Mouse (Mus musculus) CH12.LX (cell line): ENCODE results near the gene P2ry12. TPM values are rescaled to one million over a fixed set of nuclear protein-coding genes. Genes with fewer than 3 reads are reported as not detected.

ENCODE experiments used
- DNase-seq: peaks from one replicate; pipeline ENCODE4 v3.0.0-alpha.2; 2013; ENCODE audit errors: extremely low read depth
- H3K27ac ChIP-seq: 2 replicates; pipeline ENCODE4 v1.5.1; 2012; ENCODE audit warnings: low read depth, mild to moderate bottlenecking, control low read depth, moderate library complexity; ENCODE audit not compliant: insufficient read depth
- H3K27me3 ChIP-seq: replicated peaks from 2 replicates; pipeline ENCODE3; 2012; ENCODE audit warnings: inconsistent platforms
- H3K36me3 ChIP-seq, 2 experiments: replicated peaks in 1 of 2; 2 replicates each; pipeline versions ENCODE3 to v1.6.1; 2012; ENCODE audit warnings: inconsistent platforms in 1 of 2, low read length in 1 of 2, mild to moderate bottlenecking in 1 of 2, mixed read lengths in 1 of 2, moderate library complexity in 1 of 2; ENCODE audit not compliant: control insufficient read depth in 1 of 2, insufficient read depth in 1 of 2
- H3K4me1 ChIP-seq, 2 experiments: 2 replicates each; pipeline ENCODE4 v1.6.1; 2012; ENCODE audit warnings: inconsistent platforms in 1 of 2, moderate library complexity in 1 of 2; ENCODE audit not compliant: insufficient read depth in 2 of 2, control insufficient read depth in 1 of 2
- H3K4me2 ChIP-seq: 2 replicates; pipeline ENCODE4 v1.6.1; 2012; ENCODE audit warnings: low read depth, mild to moderate bottlenecking, control low read depth; ENCODE audit not compliant: poor library complexity, insufficient read depth, severe bottlenecking
- H3K4me3 ChIP-seq, 3 experiments: fragments of 150-350 bp in 1 of 3; sonication (generic) in 1 of 3; replicated peaks in 1 of 3; 2 replicates each; pipeline versions ENCODE3 to v1.5.1; 2011 to 2012; ENCODE audit warnings: low read depth in 2 of 3, low read length in 2 of 3, mild to moderate bottlenecking in 2 of 3, moderate library complexity in 2 of 3, control low read depth in 1 of 3, improper control_type of control experiment in 1 of 3, inconsistent platforms in 1 of 3, mixed read lengths in 1 of 3; ENCODE audit not compliant: poor library complexity in 1 of 3
- H3K79me2 ChIP-seq: replicated peaks from 2 replicates; pipeline ENCODE4 v1.6.1; 2012; ENCODE audit warnings: mild to moderate bottlenecking, moderate library complexity; ENCODE audit not compliant: control insufficient read depth, poor library complexity, insufficient read depth, severe bottlenecking; ENCODE audit errors: extremely low read depth
- H3K9ac ChIP-seq: 2 replicates; pipeline ENCODE4 v1.6.1; 2012; ENCODE audit warnings: low read depth, mild to moderate bottlenecking, control low read depth, moderate library complexity; ENCODE audit not compliant: insufficient read depth
- H3K9me3 ChIP-seq: replicated peaks from 2 replicates; pipeline ENCODE3; 2012; ENCODE audit warnings: low read length, inconsistent platforms, mixed read lengths
- BHLHE40 ChIP-seq: IDR thresholded peaks from 2 replicates; pipeline ENCODE4 v1.6.1; 2011; ENCODE audit warnings: mild to moderate bottlenecking, low read depth, low read length, improper control_type of control experiment
- CHD1 ChIP-seq: IDR thresholded peaks from 2 replicates; pipeline ENCODE4 v1.6.1; 2012; ENCODE audit warnings: low read depth, low read length, improper control_type of control experiment, inconsistent platforms
- CTCF ChIP-seq, 2 experiments: IDR thresholded peaks in 1 of 2; conservative IDR thresholded peaks in 1 of 2; 2 replicates each; pipeline ENCODE4 v1.5.1; 2011 to 2012; ENCODE audit warnings: low read depth in 2 of 2, low read length in 2 of 2, improper control_type of control experiment in 1 of 2, inconsistent platforms in 1 of 2, mild to moderate bottlenecking in 1 of 2, moderate library complexity in 1 of 2
- EP300 ChIP-seq: IDR thresholded peaks from 2 replicates; pipeline ENCODE4 v1.6.1; 2011; ENCODE audit warnings: low read length, improper control_type of control experiment
- ETS1 ChIP-seq: conservative IDR thresholded peaks from 2 replicates; pipeline ENCODE4 v1.6.1; 2012; ENCODE audit warnings: low read depth, mild to moderate bottlenecking, inconsistent platforms, low read length, improper control_type of control experiment, moderate library complexity
- GABPA ChIP-seq: IDR thresholded peaks from 2 replicates; pipeline ENCODE4 v1.6.1; 2012; ENCODE audit warnings: low read depth, low read length, improper control_type of control experiment, inconsistent platforms; ENCODE audit not compliant: insufficient replicate concordance
- IRF4 ChIP-seq: IDR thresholded peaks from 2 replicates; pipeline ENCODE4 v1.6.1; 2014; ENCODE audit warnings: low read depth, mild to moderate bottlenecking, inconsistent platforms, low read length, improper control_type of control experiment
- JUN ChIP-seq: IDR thresholded peaks from 2 replicates; pipeline ENCODE4 v1.6.1; 2011; ENCODE audit warnings: low read depth, mild to moderate bottlenecking, low read length, improper control_type of control experiment, moderate library complexity; ENCODE audit not compliant: insufficient read depth
- JUND ChIP-seq: conservative IDR thresholded peaks from 2 replicates; pipeline ENCODE4 v1.6.1; 2011; ENCODE audit warnings: low read depth, low read length, improper control_type of control experiment
- KAT2A ChIP-seq: IDR thresholded peaks from 2 replicates; pipeline ENCODE4 v1.6.1; 2012; ENCODE audit warnings: low read length, improper control_type of control experiment, inconsistent platforms; ENCODE audit not compliant: insufficient replicate concordance
- MAX ChIP-seq: IDR thresholded peaks from 2 replicates; pipeline ENCODE4 v1.6.1; 2011; ENCODE audit warnings: low read length, improper control_type of control experiment
- MAZ ChIP-seq: IDR thresholded peaks from 2 replicates; pipeline ENCODE4 v1.6.1; 2012; ENCODE audit warnings: low read depth, mild to moderate bottlenecking, inconsistent platforms, low read length, improper control_type of control experiment, moderate library complexity
- MEF2A ChIP-seq: IDR thresholded peaks from 2 replicates; pipeline ENCODE4 v1.6.1; 2014; ENCODE audit warnings: low read depth, mild to moderate bottlenecking, inconsistent platforms, low read length, improper control_type of control experiment, borderline replicate concordance
- MXI1 ChIP-seq: IDR thresholded peaks from 2 replicates; pipeline ENCODE4 v1.6.1; 2011; ENCODE audit warnings: mild to moderate bottlenecking, low read depth, low read length, improper control_type of control experiment
- MYC ChIP-seq: IDR thresholded peaks from 2 replicates; pipeline ENCODE4 v1.6.1; 2011; ENCODE audit warnings: low read depth, mild to moderate bottlenecking, improper control_type of control experiment, low read length
- NELFE ChIP-seq: IDR thresholded peaks from 2 replicates; pipeline ENCODE4 v1.6.1; 2011; ENCODE audit warnings: low read depth, low read length, improper control_type of control experiment
- PAX5 ChIP-seq: IDR thresholded peaks from 2 replicates; pipeline ENCODE4 v1.6.1; 2012; ENCODE audit warnings: low read length, inconsistent platforms, mixed read lengths
- POLR2AphosphoS2 ChIP-seq: IDR thresholded peaks from 2 replicates; pipeline ENCODE4 v1.6.1; 2011; ENCODE audit warnings: low read depth, low read length, improper control_type of control experiment
- RCOR1 ChIP-seq: conservative IDR thresholded peaks from 2 replicates; pipeline ENCODE4 v1.6.1; 2012; ENCODE audit warnings: low read depth, mild to moderate bottlenecking, inconsistent platforms, low read length, improper control_type of control experiment
- SIN3A ChIP-seq: IDR thresholded peaks from 2 replicates; pipeline ENCODE4 v1.6.1; 2012; ENCODE audit warnings: low read length, improper control_type of control experiment, inconsistent platforms
- SMC3 ChIP-seq: IDR thresholded peaks from 2 replicates; pipeline ENCODE4 v1.6.1; 2011; ENCODE audit warnings: low read depth, low read length, improper control_type of control experiment
- TBP ChIP-seq: conservative IDR thresholded peaks from 2 replicates; pipeline ENCODE4 v1.6.1; 2011; ENCODE audit warnings: low read depth, low read length, improper control_type of control experiment
- TCF12 ChIP-seq: IDR thresholded peaks from 2 replicates; pipeline ENCODE4 v1.6.1; 2014; ENCODE audit warnings: low read depth, mild to moderate bottlenecking, inconsistent platforms, low read length, improper control_type of control experiment
- USF2 ChIP-seq: conservative IDR thresholded peaks from 2 replicates; pipeline ENCODE4 v1.6.1; 2011; ENCODE audit warnings: low read depth, low read length, improper control_type of control experiment
- ZC3H11A ChIP-seq: IDR thresholded peaks from 2 replicates; pipeline ENCODE4 v1.6.1; 2012; ENCODE audit warnings: low read depth, mild to moderate bottlenecking, inconsistent platforms, low read length, improper control_type of control experiment
- ZNF384 ChIP-seq: IDR thresholded peaks from 2 replicates; pipeline ENCODE4 v1.6.1; 2012; ENCODE audit warnings: low read depth, low read length, improper control_type of control experiment, inconsistent platforms
- dilution Hi-C: fragments of 300-500 bp; cut with MboI; formaldehyde crosslinking; loops from 2 replicates; pipeline ENCODE4 v1.14.3; 2020; ENCODE audit warnings: low sequenced_read_pairs; ENCODE audit not compliant: extremely low pct_unique_long_range_greater_than_20kb, extremely low pct_ligation_motif_present
- in situ Hi-C: fragments of 300-500 bp; cut with MboI; formaldehyde crosslinking; loops from 3 replicates; pipeline ENCODE4 v1.14.3; 2019; ENCODE audit warnings: low sequenced_read_pairs, low pct_ligation_motif_present, low pct_unique_long_range_greater_than_20kb, mixed read lengths
- polyA plus RNA-seq: library from polyadenylated mRNA; unstranded; fragments of >175 nt; gene quantifications from 2 replicates; pipeline ENCODE4 v1.2.1, GENCODE M21; 2012; ENCODE audit warnings: low read depth; ENCODE audit not compliant: insufficient read length
- total RNA-seq, 2 experiments: library from RNA; depleted of rRNA; stranded (reverse); fragments of 300-350 nt in 1 of 2; fragments of >200 nt in 1 of 2; gene quantifications; 2 replicates each; pipeline ENCODE4 v1.2.3; 2012 to 2014

Gene P2ry12
- total and polyA plus RNA-seq, 3 experiments: 0.30 to 0.97 (median 0.33) TPM

GRCm38 (mm10) chr3:59304944-59305343 lies 42.3 kb upstream of the P2ry12 start:
- H3K9me3 ChIP-seq: no peaks in the 10 kb centered on the region
- TF ChIP-seq MXI1 (no peak), NELFE (no peak), ZC3H11A (no peak)
- TF ChIP-seq, all 38 proteins: peak for 0
- Histone ChIP-seq H3K79me2 (no peaks in the 10 kb centered on the region), H3K4me3 (no peak overlapping the region), H3K4me2 (no peak overlapping the region), H3K4me1 (no peaks in the 10 kb centered on the region), H3K36me3 (peaks cover 0 to 2% of the 10 kb centered on the region in 2 experiments), H3K9ac (no peak overlapping the region), H3K27me3 (no peaks in the 10 kb centered on the region), H3K27ac (no peak overlapping the region)
- dilution Hi-C loops (no loop called here), in situ Hi-C loops (no loop called here)
- no peak for DNase-seq

- H3K4me1 ChIP-seq: peaks cover 4 to 15% of the 10 kb centered on the region in 2 experiments
- no peaks in the 10 kb centered on the region for H3K27me3 ChIP-seq
- DNase-seq: no peak
- TF ChIP-seq POLR2AphosphoS2 (no peak), USF2 (no peak), TBP (no peak), SMC3 (peak; percentile 24; the same call in 1 of the 2 replicates), KAT2A (no peak), CTCF (conservative IDR thresholded peaks at IDR 0.05 in 1 of 2, IDR thresholded peaks at IDR 0.05 in 1 of 2; ENCODE audit: low read depth in 2 of 2, low read length in 2 of 2) (peak in 1 of 2 experiments; percentile 23; a peak in 1 of 4 replicates), IRF4 (no peak), SIN3A (no peak), MAZ (no peak)
- H3K27ac ChIP-seq: no peak overlapping the region
- dilution Hi-C loops: no loop called here
- H3K79me2 ChIP-seq: no peaks in the 10 kb centered on the region
- H3K36me3 ChIP-seq: peaks cover 0 to 1% of the 10 kb centered on the region in 2 experiments
- no peak overlapping the region for H3K4me3 ChIP-seq
- H3K9me3 ChIP-seq: no peaks in the 10 kb centered on the region
- no peak overlapping the region for H3K9ac ChIP-seq
- H3K4me2 ChIP-seq: no peak overlapping the region
- in situ Hi-C loops: no loop called here
Measured at GRCm38 (mm10) chr3:59297653-59298052, 35.0 kb upstream of the P2ry12 start.

DNA sequence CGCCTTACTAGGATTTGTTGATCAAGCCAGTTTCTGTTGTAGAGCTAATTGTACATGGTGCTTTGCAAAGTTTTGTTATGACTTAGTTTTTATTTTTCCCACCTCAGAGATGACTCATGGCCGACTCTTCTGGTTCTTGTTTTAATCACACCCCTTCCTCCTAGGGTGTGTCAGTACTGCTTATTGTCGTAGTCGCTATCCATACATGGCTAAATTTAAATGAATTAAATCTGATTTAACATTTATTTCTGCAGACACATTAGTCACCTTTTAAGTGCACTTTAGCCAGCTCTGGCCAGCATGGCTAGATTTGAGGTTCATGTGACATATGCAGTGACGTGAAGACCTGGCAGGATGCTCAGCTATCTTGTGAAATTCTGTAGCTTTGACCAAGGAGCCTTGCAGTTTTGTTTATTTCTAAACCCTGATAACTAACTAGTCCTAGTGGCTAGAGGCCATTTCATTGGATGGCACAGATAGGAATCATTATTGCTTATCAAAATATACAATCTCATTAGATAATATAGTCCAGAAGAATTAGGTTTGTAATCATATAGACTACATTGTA lies 34.0 kb upstream of the P2ry12 start:
- H3K9ac ChIP-seq: no peak overlapping the region
- H3K4me1 ChIP-seq: peaks cover 4 to 15% of the 10 kb centered on the region in 2 experiments
- H3K4me3 ChIP-seq: no peak overlapping the region
- H3K4me2 ChIP-seq: peak overlapping the region; percentile 3; the same call in 1 of the 2 replicates
- no peaks in the 10 kb centered on the region for H3K27me3 ChIP-seq
- peak; percentile 63 for DNase-seq
- H3K27ac ChIP-seq: no peak overlapping the region
- H3K36me3 ChIP-seq: peaks cover 0 to 1% of the 10 kb centered on the region in 2 experiments
- dilution Hi-C loops (no loop called here), in situ Hi-C loops (no loop called here)
- H3K9me3 ChIP-seq: no peaks in the 10 kb centered on the region
- no peaks in the 10 kb centered on the region for H3K79me2 ChIP-seq
- TF ChIP-seq ZC3H11A (no peak), CHD1 (no peak), JUND (peak; percentile 95), RCOR1 (peak; percentile 74; the same call in 1 of the 2 replicates), TCF12 (no peak), JUN (peak; percentile 94), MYC (peak; percentile 13; the same call in 1 of the 2 replicates), ZNF384 (no peak; the same call in 1 of the 2 replicates), GABPA (no peak), IRF4 (peak; percentile 96), BHLHE40 (peak; percentile 56), MAX (no peak), MEF2A (peak; percentile 52), EP300 (peak; percentile 93), ETS1 (peak; percentile 72), PAX5 (no peak)
